Mouse (Mus musculus) heart, embryonic 10.5 days (tissue): ENCODE results near the gene Eddm3b. TPM values are rescaled to one million over a fixed set of nuclear protein-coding genes. Genes with fewer than 3 reads are reported as not detected.

ENCODE experiments used
- DNase-seq: peaks from one replicate; pipeline ENCODE4 v3.0.0-alpha.2; 2017; ENCODE audit warnings: low spot score
- H3K27ac ChIP-seq: fragments of 300-500 bp; sonication (generic); 2 replicates; pipeline ENCODE4 v1.5.1; 2016; ENCODE audit warnings: mild to moderate bottlenecking
- H3K27me3 ChIP-seq: fragments of 300-500 bp; sonication (generic); 2 replicates; pipeline ENCODE4 v1.6.1; 2016; ENCODE audit warnings: mild to moderate bottlenecking; ENCODE audit not compliant: poor library complexity, insufficient read depth, severe bottlenecking
- H3K36me3 ChIP-seq: fragments of 300-500 bp; sonication (generic); 2 replicates; pipeline ENCODE4 v1.6.1; 2016; ENCODE audit warnings: mild to moderate bottlenecking, moderate library complexity
- H3K4me1 ChIP-seq: fragments of 300-500 bp; sonication (generic); 2 replicates; pipeline ENCODE4 v1.6.1; 2016; ENCODE audit warnings: mild to moderate bottlenecking
- H3K4me3 ChIP-seq: fragments of 300-500 bp; sonication (generic); 2 replicates; pipeline ENCODE4 v1.5.1; 2016; ENCODE audit warnings: mild to moderate bottlenecking, moderate library complexity
- H3K9me3 ChIP-seq: fragments of 300-500 bp; sonication (generic); 2 replicates; pipeline ENCODE4 v1.6.1; 2016; ENCODE audit warnings: mild to moderate bottlenecking, moderate library complexity
- WGBS: fragments of 180-500 bp; shearing (Covaris S2); methylation state at CpG from one replicate; pipeline ENCODE4 v1.1.7; 2016; 5-methylcytosine and 5-hydroxymethylcytosine counted together
- polyA plus RNA-seq: library from polyadenylated mRNA; unstranded; fragments of >200 nt; fragmentation: Nextera tagmentation; extraction: Ambion mirVana; gene quantifications from 2 replicates; pipeline ENCODE4 v1.2.1, GENCODE M21; 2016

Eddm3b gene
- polyA plus RNA-seq, 1 experiment from 2014 or later: 0.13 TPM

GRCm38 (mm10) chr14:51132372-51132771, 18.1 kb downstream of the Eddm3b start:
- Histone ChIP-seq H3K9me3 (no peaks in the 10 kb centered on the region), H3K4me3 (no peak overlapping the region), H3K4me1 (peaks cover 20% of the 10 kb centered on the region), H3K27me3 (no peaks in the 10 kb centered on the region), H3K27ac (peak overlapping the region; percentile 42; the same call in 1 of the 2 replicates), H3K36me3 (no peaks in the 10 kb centered on the region)
- 87% methylated on average over 4 of the region's 4 CpGs for WGBS
- DNase-seq: no peak

DNA sequence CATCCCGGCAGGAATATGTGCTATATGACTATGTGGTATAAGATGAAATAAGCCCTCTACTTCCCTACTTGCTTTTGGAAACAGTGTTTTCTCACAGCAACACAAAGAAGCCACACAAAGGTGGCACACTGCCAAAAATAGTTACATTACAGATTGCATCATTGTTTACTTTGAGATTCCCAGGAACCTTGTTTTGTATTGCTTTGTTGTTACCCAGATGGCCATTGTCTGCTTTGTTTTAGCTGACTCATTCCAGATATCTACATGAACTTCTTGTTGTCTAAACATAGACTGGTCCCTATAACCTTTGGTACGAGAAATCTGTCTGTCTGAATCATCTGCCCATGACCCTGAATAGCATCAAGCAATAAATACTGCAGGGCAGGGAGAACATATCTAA, 26.1 kb downstream of the Eddm3b start:
- Histone ChIP-seq H3K4me3 (no peak overlapping the region), H3K9me3 (no peaks in the 10 kb centered on the region), H3K4me1 (no peaks in the 10 kb centered on the region), H3K27me3 (no peaks in the 10 kb centered on the region), H3K36me3 (no peaks in the 10 kb centered on the region), H3K27ac (0 out of 2 replicates have a peak overlapping the region, but pooled peaks have one; percentile 10)
- no peak for DNase-seq
- 72% methylated on average over 2 of the region's 2 CpGs for WGBS

- no peaks in the 10 kb centered on the region for H3K4me1 ChIP-seq
- 84% methylated on average over 4 of the region's 4 CpGs for WGBS
- no peak for DNase-seq
- H3K27me3 ChIP-seq: no peaks in the 10 kb centered on the region
- H3K4me3 ChIP-seq: no peak overlapping the region
- no peaks in the 10 kb centered on the region for H3K9me3 ChIP-seq
- H3K27ac ChIP-seq: no peak overlapping the region
- H3K36me3 ChIP-seq: no peaks in the 10 kb centered on the region
These were observed 27.9 kb downstream of the Eddm3b start for GRCm38 (mm10) chr14:51142119-51142518.

GRCm38 (mm10) chr14:51142568-51142967, 28.3 kb downstream of the Eddm3b start:
- H3K27ac ChIP-seq: no peak overlapping the region
- no peaks in the 10 kb centered on the region for H3K4me1 ChIP-seq
- H3K36me3 ChIP-seq: no peaks in the 10 kb centered on the region
- no peak overlapping the region for H3K4me3 ChIP-seq
- 68% methylated on average over 3 of the region's 3 CpGs for WGBS
- H3K9me3 ChIP-seq: no peaks in the 10 kb centered on the region
- DNase-seq: no peak
- H3K27me3 ChIP-seq: no peaks in the 10 kb centered on the region

GRCm38 (mm10) chr14:51143287-51143686, 29.1 kb downstream of the Eddm3b start:
- Histone ChIP-seq H3K36me3 (no peaks in the 10 kb centered on the region), H3K27ac (no peak overlapping the region), H3K4me3 (no peak overlapping the region), H3K27me3 (no peaks in the 10 kb centered on the region), H3K4me1 (0 out of 2 replicates have a peak, but pooled peaks cover 6% of the 10 kb centered on the region), H3K9me3 (no peaks in the 10 kb centered on the region)
- peak; percentile 75 for DNase-seq
- 65% methylated on average over 4 of the region's 4 CpGs for WGBS

- Histone ChIP-seq H3K27ac (no peak overlapping the region), H3K36me3 (no peaks in the 10 kb centered on the region), H3K4me1 (0 out of 2 replicates have a peak, but pooled peaks cover 6% of the 10 kb centered on the region), H3K27me3 (no peaks in the 10 kb centered on the region), H3K9me3 (no peaks in the 10 kb centered on the region), H3K4me3 (no peak overlapping the region)
- 62% methylated on average over 2 of the region's 2 CpGs for WGBS
- DNase-seq: no peak
These were observed 29.7 kb downstream of the Eddm3b start for GRCm38 (mm10) chr14:51143937-51144336.

GRCm38 (mm10) chr14:51144451-51144850, 30.2 kb downstream of the Eddm3b start:
- Histone ChIP-seq H3K36me3 (no peaks in the 10 kb centered on the region), H3K9me3 (no peaks in the 10 kb centered on the region), H3K27me3 (no peaks in the 10 kb centered on the region), H3K4me1 (0 out of 2 replicates have a peak, but pooled peaks cover 6% of the 10 kb centered on the region), H3K4me3 (no peak overlapping the region), H3K27ac (no peak overlapping the region)
- WGBS: 92% methylated on average over 4 of the region's 4 CpGs
- DNase-seq: no peak

- 84% methylated on average over 6 of the region's 6 CpGs for WGBS
- H3K4me3 ChIP-seq: no peak overlapping the region
These were observed 31.3 kb downstream of the Eddm3b start for GRCm38 (mm10) chr14:51145521-51145920.

DNA sequence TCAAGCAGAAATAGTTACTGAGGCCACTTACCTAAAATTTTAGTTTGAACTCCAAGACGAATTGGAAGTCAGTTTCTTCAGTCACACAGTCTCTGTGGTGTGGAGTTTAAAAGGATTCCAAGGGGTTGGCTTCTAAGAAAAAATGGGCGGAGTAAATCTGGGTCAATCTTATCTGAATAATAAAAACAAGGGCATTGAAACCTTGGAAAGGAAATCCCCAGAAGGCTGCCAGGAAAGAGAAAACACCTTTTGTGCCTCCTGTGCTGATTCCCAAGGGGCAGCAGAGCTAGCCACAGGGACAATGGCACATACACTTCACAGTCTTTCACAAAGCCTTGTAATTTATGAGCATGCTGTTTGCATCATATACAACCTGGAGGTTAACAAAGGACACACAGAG, 32.5 kb downstream of the Eddm3b start, which contains the start of gene Rnase1:
TSS of gene Rnase1 (minus strand) at position 101 of the 400 bp plus-strand sequence.
- H3K27ac ChIP-seq: no peak within 1 kb of the TSS
- H3K9me3 ChIP-seq: no peaks in the 10 kb centered on the region
- H3K36me3 ChIP-seq: no peaks in the 10 kb centered on the region
- no peaks in the 10 kb centered on the region for H3K27me3 ChIP-seq
- H3K4me1 ChIP-seq: 0 out of 2 replicates have a peak, but pooled peaks cover 6% of the 10 kb centered on the region
- DNase-seq: no peak
- H3K4me3 ChIP-seq: no peak within 1 kb of the TSS
- 61% methylated on average over 2 of the region's 2 CpGs for WGBS

More at GRCm38 (mm10) chr14:51145521-51145920, 31.3 kb downstream of the Eddm3b start:
- DNase-seq: no peak
- 0 out of 2 replicates have a peak, but pooled peaks cover 6% of the 10 kb centered on the region for H3K4me1 ChIP-seq
- no peaks in the 10 kb centered on the region for H3K27me3 ChIP-seq
- H3K36me3 ChIP-seq: no peaks in the 10 kb centered on the region
- no peaks in the 10 kb centered on the region for H3K9me3 ChIP-seq
- no peak overlapping the region for H3K27ac ChIP-seq

GRCm38 (mm10) chr14:51148006-51148405, 33.8 kb downstream of the Eddm3b start:
- 46% methylated on average over 3 of the region's 3 CpGs for WGBS
- Histone ChIP-seq H3K4me3 (no peak overlapping the region), H3K27me3 (no peaks in the 10 kb centered on the region), H3K4me1 (0 out of 2 replicates have a peak, but pooled peaks cover 6% of the 10 kb centered on the region), H3K27ac (no peak overlapping the region), H3K9me3 (no peaks in the 10 kb centered on the region), H3K36me3 (no peaks in the 10 kb centered on the region)
- DNase-seq: no peak

DNA sequence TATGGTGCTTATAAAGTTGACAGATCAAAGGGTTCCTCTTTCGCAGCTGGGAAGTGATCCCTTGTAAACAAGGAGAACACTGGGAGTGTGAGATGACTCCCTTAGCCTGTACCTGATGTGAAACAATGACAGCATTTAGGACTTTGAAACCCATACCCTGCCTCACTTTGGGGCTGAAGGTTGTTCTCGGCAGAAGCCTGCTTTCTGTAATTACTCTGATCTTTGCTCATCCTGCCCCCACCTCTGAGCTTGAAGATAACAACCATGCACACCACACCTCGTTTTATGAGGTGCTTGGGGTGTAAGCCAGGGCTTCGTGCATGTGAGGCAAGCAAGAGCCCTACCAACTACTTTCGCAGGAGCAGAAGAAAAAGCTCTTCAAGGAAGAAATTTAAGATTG, 34.9 kb downstream of the Eddm3b start:
- H3K9me3 ChIP-seq: no peaks in the 10 kb centered on the region
- no peak for DNase-seq
- H3K27me3 ChIP-seq: no peaks in the 10 kb centered on the region
- H3K4me3 ChIP-seq: no peak overlapping the region
- 0 out of 2 replicates have a peak, but pooled peaks cover 6% of the 10 kb centered on the region for H3K4me1 ChIP-seq
- 59% methylated on average over 5 of the region's 5 CpGs for WGBS
- no peaks in the 10 kb centered on the region for H3K36me3 ChIP-seq
- no peak overlapping the region for H3K27ac ChIP-seq

DNA sequence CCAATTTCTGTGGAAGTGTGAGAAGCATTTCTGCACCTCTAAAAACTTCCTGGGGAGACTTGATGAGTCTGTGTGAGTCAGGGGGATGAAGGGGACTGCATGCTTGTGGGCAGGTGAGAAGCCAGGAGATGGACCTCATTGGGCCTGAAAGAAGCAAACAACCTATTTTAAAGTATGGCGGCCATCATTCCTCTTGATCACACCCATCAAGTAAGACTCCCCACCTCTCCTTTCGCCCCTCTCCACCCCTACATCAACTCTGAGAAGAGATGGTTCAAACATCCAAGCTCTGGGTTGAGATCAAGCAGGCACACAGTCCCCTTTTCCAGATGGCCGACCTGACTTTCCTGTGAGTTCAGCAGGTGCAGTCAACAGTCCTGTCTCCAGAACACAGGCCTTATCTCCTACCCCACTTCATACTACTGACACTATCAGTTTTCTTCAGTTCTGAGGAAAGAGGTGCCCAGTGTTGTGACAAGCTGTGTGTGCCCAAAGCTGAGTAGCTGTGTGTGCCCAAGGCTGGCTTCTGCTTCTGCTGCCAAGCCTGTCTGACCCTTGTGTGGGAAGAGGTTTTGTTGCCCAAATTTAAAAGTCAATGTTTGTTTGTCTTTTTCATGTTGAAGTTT, 36.1 kb downstream of the Eddm3b start:
- WGBS: 70% methylated on average over 3 of the region's 3 CpGs
- Histone ChIP-seq H3K27ac (no peak overlapping the region), H3K4me3 (no peak overlapping the region), H3K4me1 (0 out of 2 replicates have a peak, but pooled peaks cover 6% of the 10 kb centered on the region), H3K36me3 (no peaks in the 10 kb centered on the region), H3K9me3 (no peaks in the 10 kb centered on the region), H3K27me3 (no peaks in the 10 kb centered on the region)
- DNase-seq: no peak

- H3K4me1 ChIP-seq: 0 out of 2 replicates have a peak, but pooled peaks cover 6% of the 10 kb centered on the region
- H3K27me3 ChIP-seq: no peaks in the 10 kb centered on the region
- no peaks in the 10 kb centered on the region for H3K36me3 ChIP-seq
- WGBS: 34% methylated on average over 5 of the region's 5 CpGs
- DNase-seq: no peak
- no peak overlapping the region for H3K27ac ChIP-seq
- H3K4me3 ChIP-seq: no peak overlapping the region
- H3K9me3 ChIP-seq: no peaks in the 10 kb centered on the region
These were observed 38.1 kb downstream of the Eddm3b start for GRCm38 (mm10) chr14:51152249-51152870.
